Mouse (Mus musculus) spleen, adult 2 months (tissue): ENCODE results near the gene Ifngr1.

Experiments
- CTCF ChIP-seq: fragments of 200-500 bp; IDR thresholded peaks from 2 replicates; pipeline ENCODE4 v1.5.1; 2011; ENCODE audit warnings: mild to moderate bottlenecking, inconsistent platforms; ENCODE audit not compliant: insufficient read depth, insufficient read length, insufficient replicate concordance; ENCODE audit errors: extremely low read depth
- POLR2A ChIP-seq: fragments of 200-500 bp; IDR thresholded peaks from 2 replicates; pipeline ENCODE4 v1.6.1; 2011; ENCODE audit warnings: low read depth, low read length, inconsistent platforms

GRCm38 (mm10) chr10:19593296-19593695, 1.5 kb downstream of the Ifngr1 start:
- TF ChIP-seq CTCF: no peak
- no peak for TF ChIP-seq POLR2A
